Comparison of ENCODE assay signal across 8 mouse cellular contexts in genomic region chr7:141413809-141414584, GRCm38 (mm10). TPM values are rescaled to one million over a fixed set of nuclear protein-coding genes. Genes with fewer than 3 reads are reported as not detected.
DNase-seq lines count a peak whose midpoint lies in the region; ATAC-seq and TF ChIP-seq lines count a peak whose summit lies in the region.

Gene Gatd1, minus strand, starts transcription at chr7:141414136.

- H3K4me1 ChIP-seq in hindbrain, embryonic 14.5 days (replicated peaks; ENCODE audit: control insufficient read depth, insufficient read depth, low read length) = peaks cover 13% of the 10 kb centered on the region

- peak within 1 kb of the TSS; percentile 86 for H3K4me2 ChIP-seq in hindbrain, embryonic 14.5 days (replicated peaks)

- H3K36me3 ChIP-seq in hindbrain, embryonic 14.5 days (replicated peaks; ENCODE audit: control insufficient read depth, insufficient read depth) = peaks cover 18% of the 10 kb centered on the region; the same call in 1 of the 2 replicates

- POLR2A ChIA-PET in Patski (lab: Charles Lee) = interaction anchor here (0.7 to 1.9 kb wide), 5 partner anchors 22 to 62 kb away, joined by 3 to 4 read pairs (median 3); partner anchors contain the start of gene Slc25a22

- no peaks in the 10 kb centered on the region for H3K27me3 ChIP-seq in Patski
- no peaks in the 10 kb centered on the region for H3K27me3 ChIP-seq in hindbrain, embryonic 14.5 days (ENCODE audit: control insufficient read depth, insufficient read depth, low read length)

- peak within 1 kb of the TSS; percentile 61 for H3K4me3 ChIP-seq in hindbrain, embryonic 14.5 days (replicated peaks; ENCODE audit: low read length)

- no peak for TF ChIP-seq CTCF in Patski (IDR thresholded peaks at IDR 0.05)

- H3K27ac ChIP-seq in hindbrain, embryonic 14.5 days = peak within 1 kb of the TSS; percentile 80

- H3K9ac ChIP-seq in hindbrain, embryonic 14.5 days = peak within 1 kb of the TSS; percentile 68

- in situ Hi-C loops in Patski (cut with MboI; ENCODE audit: low pct_unique_long_range_greater_than_20kb) = loop anchor here (5.0 kb wide), 2 partner anchors 38 to 113 kb away; no protein-coding TSS in a partner anchor

- ATAC-seq in Patski = peak; percentile 85
- ATAC-seq in hindbrain, embryonic 14.5 days (ENCODE audit: low FRiP score) = peak; percentile 84

- under 1% methylated on average over 50 of the region's 56 CpGs for WGBS in hindbrain, embryonic 14.5 days

- peak; percentile 87 for DNase-seq in Patski (ENCODE audit: low read depth, low spot score)
- DNase-seq in cerebellum, postnatal 14 days = peak; percentile 100
- DNase-seq in frontal cortex, postnatal 25 days (ENCODE audit: low spot score in 2 of 2) = peak; percentile 97 to 99
- DNase-seq in hindbrain, embryonic 14.5 days (ENCODE audit: low spot score) = peak; percentile 100
- DNase-seq in layer of hippocampus, postnatal 36 days = peak; percentile 98
- DNase-seq in lung, postnatal 36 days = peak; percentile 99
- DNase-seq in retina, postnatal 1 day = peak; percentile 99
- DNase-seq in urinary bladder, adult 18-20 months (ENCODE audit: low spot score in 2 of 2) = peak; percentile 94 to 99

- CTCF ChIA-PET in Patski (lab: Charles Lee) = interaction anchor here (2.2 to 2.9 kb wide), 4 partner anchors 24 to 29 kb away, joined by 5 to 13 read pairs (median 8); partner anchors contain the start of gene Slc25a22

- no peaks in the 10 kb centered on the region for H3K9me3 ChIP-seq in hindbrain, embryonic 14.5 days (ENCODE audit: control insufficient read depth, low read length)

RNA-seq across cellular contexts. Expression of gene Gatd1, which starts in this region (rescaled TPM):
- polyA plus RNA-seq in Patski (2021) = 38.7 TPM
- 36.9 and 43.4 TPM in 2 replicates for polyA plus RNA-seq in hindbrain, embryonic 14.5 days (2014; fragmentation: Nextera tagmentation; extraction: Ambion mirVana)
- total RNA-seq in layer of hippocampus, postnatal 36 days (2021) = 10 to 100 TPM; 42.2 to 48.4 TPM

Comparison
In these comparisons a context has a peak if more than half of its experiments do, and no peak if none do; other contexts are left out.
1. Peak in every context shown above with its lines: DNase-seq, ATAC-seq, H3K4me3 ChIP-seq and H3K27ac ChIP-seq.